In genomic region chr14:49525931-49526291, GRCm38 (mm10) we compare ENCODE assay signal across 10 mouse cellular contexts. TPM values are rescaled to one million over a fixed set of nuclear protein-coding genes. Genes with fewer than 3 reads are reported as not detected.
DNase-seq lines count a peak whose midpoint lies in the region; ATAC-seq and TF ChIP-seq lines count a peak whose summit lies in the region.
"Had no signal": no experiment of that assay in that cellular context is flagged by ENCODE, and none has a peak within 500 bp of the region (broad histone marks: within the 10 kb centered on the region; RNA-seq: fewer than 3 reads in every experiment).

Slc35f4 (minus strand) TSS chr14:49526046.

- H3K9me3 ChIP-seq in kidney, embryonic 14.5 days (ENCODE audit: control insufficient read depth, low read length): no peaks in the 10 kb centered on the region
- H3K9me3 ChIP-seq in embryonic facial prominence, embryonic 13.5 days: no peaks in the 10 kb centered on the region
- no peaks in the 10 kb centered on the region for H3K9me3 ChIP-seq in intestine, embryonic 14.5 days (ENCODE audit: control insufficient read depth, low read length)
- H3K9me3 ChIP-seq in midbrain, embryonic 13.5 days: no peaks in the 10 kb centered on the region

- H3K27me3 ChIP-seq in kidney, embryonic 14.5 days (ENCODE audit: control insufficient read depth, insufficient read depth, low read length): peaks cover 8% of the 10 kb centered on the region
- peaks cover 21% of the 10 kb centered on the region for H3K27me3 ChIP-seq in embryonic facial prominence, embryonic 13.5 days
- H3K27me3 ChIP-seq in intestine, embryonic 14.5 days (replicated peaks; ENCODE audit: control insufficient read depth, insufficient read depth, low read length): peaks cover 8% of the 10 kb centered on the region
- peaks cover 4% of the 10 kb centered on the region; the same call in 1 of the 2 replicates for H3K27me3 ChIP-seq in midbrain, embryonic 13.5 days
- H3K27me3 ChIP-seq in thymus, adult 2 months (ENCODE audit: control insufficient read depth, insufficient read depth, low read length): no peaks in the 10 kb centered on the region

- H3K4me2 ChIP-seq in kidney, embryonic 14.5 days (replicated peaks; ENCODE audit: low read depth, low read length): peak within 1 kb of the TSS; percentile 58
- H3K4me2 ChIP-seq in embryonic facial prominence, embryonic 13.5 days: peak within 1 kb of the TSS; percentile 64
- H3K4me2 ChIP-seq in intestine, embryonic 14.5 days (ENCODE audit: low read length): peak within 1 kb of the TSS; percentile 62
- peak within 1 kb of the TSS; percentile 81 for H3K4me2 ChIP-seq in midbrain, embryonic 13.5 days (replicated peaks)

- 14% methylated on average over 6 of the region's 6 CpGs for WGBS in kidney, embryonic 14.5 days
- WGBS in embryonic facial prominence, embryonic 13.5 days: 10% methylated on average over 6 of the region's 6 CpGs
- WGBS in intestine, embryonic 14.5 days: 17% methylated on average over 6 of the region's 6 CpGs
- 9% methylated on average over 6 of the region's 6 CpGs for WGBS in midbrain, embryonic 13.5 days
- WGBS in thymus, adult 2 months: 34% methylated on average over 6 of the region's 6 CpGs

- H3K4me3 ChIP-seq in kidney, embryonic 14.5 days (ENCODE audit: low read length): peak within 1 kb of the TSS; percentile 27
- peak within 1 kb of the TSS; percentile 33 for H3K4me3 ChIP-seq in embryonic facial prominence, embryonic 13.5 days
- H3K4me3 ChIP-seq in intestine, embryonic 14.5 days (ENCODE audit: low read depth, low read length): peak within 1 kb of the TSS; percentile 27
- H3K4me3 ChIP-seq in midbrain, embryonic 13.5 days (replicated peaks): peak within 1 kb of the TSS; percentile 56
- no peak within 1 kb of the TSS for H3K4me3 ChIP-seq in thymus, adult 2 months (ENCODE audit: control insufficient read depth, insufficient read depth, low read length)

- H3K9ac ChIP-seq in kidney, embryonic 14.5 days (ENCODE audit: low read depth, low read length): no peak within 1 kb of the TSS
- H3K9ac ChIP-seq in embryonic facial prominence, embryonic 13.5 days: no peak within 1 kb of the TSS
- H3K9ac ChIP-seq in intestine, embryonic 14.5 days (ENCODE audit: low read length): no peak within 1 kb of the TSS
- H3K9ac ChIP-seq in midbrain, embryonic 13.5 days (replicated peaks): peak within 1 kb of the TSS; percentile 67

- no peaks in the 10 kb centered on the region for H3K36me3 ChIP-seq in kidney, embryonic 14.5 days (ENCODE audit: control insufficient read depth, insufficient read depth, low read length)
- H3K36me3 ChIP-seq in embryonic facial prominence, embryonic 13.5 days: no peaks in the 10 kb centered on the region
- no peaks in the 10 kb centered on the region for H3K36me3 ChIP-seq in intestine, embryonic 14.5 days (ENCODE audit: control insufficient read depth, insufficient read depth, low read length)
- no peaks in the 10 kb centered on the region for H3K36me3 ChIP-seq in midbrain, embryonic 13.5 days
- H3K36me3 ChIP-seq in thymus, adult 2 months (ENCODE audit: control insufficient read depth, insufficient read depth, low read length): no peaks in the 10 kb centered on the region

- no peak for TF ChIP-seq POLR2A in thymus, adult 2 months (IDR thresholded peaks at IDR 0.05; ENCODE audit: control insufficient read depth, extremely low read depth, insufficient read depth, low read length, poor library complexity)

- DNase-seq in kidney, postnatal 4 days: no peak
- DNase-seq in intestine, embryonic 14.5 days (ENCODE audit: low spot score): no peak
- DNase-seq in adrenal gland, adult (ENCODE audit: inconsistent age in 2 of 2, low spot score in 1 of 2): no peak
- no peak for DNase-seq in thymus, adult 2 months

- no peak for ATAC-seq in kidney, embryonic 14.5 days (ENCODE audit: low FRiP score, low TSS enrichment)
- ATAC-seq in embryonic facial prominence, embryonic 13.5 days (ENCODE audit: insufficient number of reproducible peaks, insufficient read depth, low FRiP score, low TSS enrichment, low read depth): no peak
- no peak for ATAC-seq in intestine, embryonic 14.5 days (replicated peaks; ENCODE audit: low FRiP score, low TSS enrichment, low read depth)
- ATAC-seq in midbrain, embryonic 13.5 days: no peak; the same call in 1 of the 2 replicates
- ATAC-seq in activated CD4-positive, CD25-positive, alpha-beta regulatory T cell, adult 4 months: no peak

- H3K4me1 ChIP-seq in kidney, embryonic 14.5 days (ENCODE audit: control insufficient read depth, insufficient read depth, low read length): 0 out of 2 replicates have a peak, but pooled peaks cover 4% of the 10 kb centered on the region
- H3K4me1 ChIP-seq in embryonic facial prominence, embryonic 13.5 days: peaks cover 6% of the 10 kb centered on the region
- no peaks in the 10 kb centered on the region for H3K4me1 ChIP-seq in intestine, embryonic 14.5 days (replicated peaks; ENCODE audit: control insufficient read depth, insufficient read depth, low read length)
- H3K4me1 ChIP-seq in midbrain, embryonic 13.5 days (replicated peaks): peaks cover 6% of the 10 kb centered on the region; the same call in 1 of the 2 replicates
- H3K4me1 ChIP-seq in thymus, adult 2 months (replicated peaks; ENCODE audit: control insufficient read depth, insufficient read depth, low read length): no peaks in the 10 kb centered on the region

- no peak within 1 kb of the TSS for H3K27ac ChIP-seq in kidney, embryonic 14.5 days (ENCODE audit: low read depth, low read length)
- H3K27ac ChIP-seq in embryonic facial prominence, embryonic 13.5 days: no peak within 1 kb of the TSS
- H3K27ac ChIP-seq in intestine, embryonic 14.5 days (ENCODE audit: low read depth): no peak within 1 kb of the TSS
- H3K27ac ChIP-seq in midbrain, embryonic 13.5 days: peak within 1 kb of the TSS; percentile 59
- H3K27ac ChIP-seq in thymus, adult 2 months (ENCODE audit: control insufficient read depth, insufficient read depth, low read length): no peak within 1 kb of the TSS

- TF ChIP-seq CTCF in thymus, adult 2 months (IDR thresholded peaks at IDR 0.05; ENCODE audit: borderline replicate concordance, control insufficient read depth, extremely low read depth, insufficient read depth, low read length, poor library complexity): no peak

RNA-seq across cellular contexts. Expression of gene Slc35f4, which starts in this region (rescaled TPM):
- not detected in 2 replicates for polyA plus RNA-seq in kidney, embryonic 14.5 days (2014; fragmentation: Nextera tagmentation; extraction: Ambion mirVana)
- 0.12 TPM in 1 of 2 replicates, not detected in the other for polyA plus RNA-seq in embryonic facial prominence, embryonic 13.5 days (2015; fragmentation: Nextera tagmentation; extraction: Ambion mirVana)
- polyA plus RNA-seq in intestine, embryonic 14.5 days (2014; fragmentation: Nextera tagmentation; extraction: Ambion mirVana): 0.26 and 0.30 TPM in 2 replicates
- polyA plus RNA-seq in midbrain, embryonic 13.5 days (2015; fragmentation: Nextera tagmentation; extraction: Ambion mirVana): 4.2 and 4.6 TPM in 2 replicates
- polyA plus RNA-seq in thymus, adult 2 months (2012; rRNA removed): not detected in 2 replicates
- polyA plus RNA-seq in activated CD4-positive, CD25-positive, alpha-beta regulatory T cell, adult 4 months (2017; shearing (Covaris generic)): under 1 TPM in 1 of 2 experiments, not detected in 1; 0.19 TPM
- polyA plus RNA-seq: liver, embryonic 16.5 days; spleen, adult 2 months had no signal
